Mouse (Mus musculus) hindbrain, postnatal 0 days (tissue): ENCODE results near the gene Bad. TPM values are rescaled to one million over a fixed set of nuclear protein-coding genes. Genes with fewer than 3 reads are reported as not detected.

ENCODE experiments used
- ATAC-seq: fragments of 200-750 bp; cut with Nextera tagmentation; 2 replicates; pipeline ENCODE4 v1.8.0; 2017; ENCODE audit warnings: mild to moderate bottlenecking, moderate TSS enrichment, moderate library complexity
- DNase-seq: peaks from one replicate; pipeline ENCODE4 v3.0.0-alpha.2; 2015; ENCODE audit warnings: low spot score
- H3K27ac ChIP-seq: fragments of 300-500 bp; sonication (generic); 2 replicates; pipeline ENCODE4 v1.5.1; 2014; ENCODE audit warnings: mild to moderate bottlenecking
- H3K27me3 ChIP-seq: fragments of 300-500 bp; sonication (generic); 2 replicates; pipeline ENCODE4 v1.6.1; 2014; ENCODE audit warnings: low read length, mixed read lengths; ENCODE audit not compliant: insufficient read depth
- H3K36me3 ChIP-seq: fragments of 300-500 bp; sonication (generic); 2 replicates; pipeline ENCODE4 v1.6.1; 2014; ENCODE audit warnings: low read length, mixed read lengths; ENCODE audit not compliant: insufficient read depth
- H3K4me1 ChIP-seq: fragments of 300-500 bp; sonication (generic); 2 replicates; pipeline ENCODE4 v1.6.1; 2014; ENCODE audit warnings: antibody characterized with exemption, low read length, mixed read lengths; ENCODE audit not compliant: insufficient read depth
- H3K4me2 ChIP-seq: fragments of 300-500 bp; sonication (generic); 2 replicates; pipeline ENCODE4 v1.6.1; 2014; ENCODE audit warnings: low read depth, mild to moderate bottlenecking, low read length, moderate library complexity, mixed read lengths
- H3K4me3 ChIP-seq: fragments of 300-500 bp; sonication (generic); 2 replicates; pipeline ENCODE4 v1.5.1; 2014; ENCODE audit warnings: low read length
- H3K9ac ChIP-seq: fragments of 300-500 bp; sonication (generic); replicated peaks from 2 replicates; pipeline ENCODE4 v1.6.1; 2014; ENCODE audit warnings: mild to moderate bottlenecking, low read length, moderate library complexity, mixed read lengths
- H3K9me3 ChIP-seq: fragments of 300-500 bp; sonication (generic); 2 replicates; pipeline ENCODE4 v1.6.1; 2016; ENCODE audit warnings: low read length, mixed read lengths
- CTCF ChIP-seq: IDR thresholded peaks from 2 replicates; pipeline ENCODE4 v1.5.1; 2016; ENCODE audit warnings: antibody characterized with exemption, control low read depth, low read depth
- WGBS: fragments of 180-500 bp; shearing (Covaris S2); extraction: QIAGEN DNeasy Blood & Tissue Kit; methylation state at CpG from one replicate; pipeline ENCODE4 v1.1.7; 2014; 5-methylcytosine and 5-hydroxymethylcytosine counted together
- polyA plus RNA-seq: library from polyadenylated mRNA; unstranded; fragments of >200 nt; fragmentation: Nextera tagmentation; extraction: Ambion mirVana; gene quantifications from 2 replicates; pipeline ENCODE4 v1.2.1, GENCODE M21; 2015
- total RNA-seq: library from RNA; depleted of rRNA; stranded (reverse); fragments of >200 nt; gene quantifications from 2 replicates; pipeline ENCODE4 v1.2.3, GENCODE M21; 2014

The Bad gene
- total and polyA plus RNA-seq, 2 experiments from 2014 or later: 58.2 to 86.6 TPM

DNA sequence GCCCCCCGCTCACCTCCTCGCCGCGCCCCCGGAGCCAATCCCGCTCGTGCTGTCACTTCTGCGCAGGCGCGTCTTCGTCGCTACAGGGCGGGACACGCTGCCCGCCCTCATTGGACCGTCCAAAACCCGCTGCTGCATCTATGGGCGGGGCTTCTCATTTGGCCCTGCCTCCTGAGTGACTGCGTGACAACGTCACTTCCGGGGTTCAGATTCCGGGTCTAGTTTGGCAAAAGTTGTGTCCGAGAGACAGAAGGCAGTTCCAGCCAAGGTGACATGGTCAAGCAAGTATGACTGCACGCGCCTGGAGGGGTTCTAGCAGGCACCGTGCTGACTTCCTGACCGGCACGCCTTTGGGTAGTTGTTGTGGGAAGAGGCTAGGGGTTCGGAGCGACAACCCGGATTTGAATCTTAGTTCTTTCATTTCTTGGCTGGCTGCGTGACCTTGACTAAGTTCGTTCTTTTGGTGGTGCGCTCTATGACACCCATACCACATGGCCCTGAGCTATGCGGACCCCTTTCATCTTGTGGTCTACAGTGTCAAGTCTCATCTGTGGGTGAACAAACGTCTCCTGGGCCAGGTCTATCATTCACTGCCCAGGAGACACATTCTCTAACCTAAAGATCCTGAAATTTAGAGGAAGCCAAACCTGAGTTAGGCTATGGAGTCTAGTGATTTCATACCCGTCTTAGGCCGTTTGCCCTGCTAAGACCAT is 38.9 kb downstream of the Bad start, which contains the start of gene Fkbp2:
Gene Fkbp2 (minus strand): TSS at position 121 of the 713 bp plus-strand sequence.
- H3K36me3 ChIP-seq: peaks cover 23% of the 10 kb centered on the region; the same call in 1 of the 2 replicates
- H3K27ac ChIP-seq: peak within 1 kb of the TSS; percentile 96
- WGBS: 2% methylated on average over 38 of the region's 38 CpGs
- no peaks in the 10 kb centered on the region for H3K9me3 ChIP-seq
- peak within 1 kb of the TSS; percentile 79 for H3K9ac ChIP-seq
- peak within 1 kb of the TSS; percentile 76 for H3K4me2 ChIP-seq
- H3K27me3 ChIP-seq: no peaks in the 10 kb centered on the region
- TF ChIP-seq CTCF: no peak
- H3K4me1 ChIP-seq: peaks cover 30% of the 10 kb centered on the region
- ATAC-seq (peak; percentile 86), DNase-seq (peak; percentile 100)
- peak within 1 kb of the TSS; percentile 68 for H3K4me3 ChIP-seq

DNA sequence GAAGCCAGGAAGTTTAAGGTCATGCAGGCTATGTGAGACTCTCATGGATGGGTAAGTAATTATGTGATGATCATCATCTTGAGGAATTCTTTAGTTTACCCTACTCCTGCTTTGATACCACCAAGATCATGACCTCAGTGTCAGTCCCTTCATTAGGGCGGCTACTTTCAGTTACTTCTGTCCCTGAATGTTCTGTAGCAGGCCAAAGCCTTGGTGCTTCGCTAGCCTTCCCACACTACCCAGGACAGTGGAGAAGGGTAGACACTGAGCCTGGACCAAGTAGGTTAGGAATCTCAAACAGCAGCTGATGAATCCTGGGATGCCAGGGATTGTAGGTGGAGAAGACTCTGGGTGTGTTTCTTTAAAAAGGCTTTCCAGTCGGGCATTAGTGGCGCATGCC is 39.8 kb downstream of the Bad start:
- Histone ChIP-seq H3K36me3 (peaks cover 23% of the 10 kb centered on the region; the same call in 1 of the 2 replicates), H3K27ac (peak overlapping the region; percentile 96; the same call in 1 of the 2 replicates), H3K27me3 (no peaks in the 10 kb centered on the region), H3K4me2 (peak overlapping the region; percentile 76; the same call in 1 of the 2 replicates), H3K4me1 (peaks cover 25% of the 10 kb centered on the region), H3K9ac (0 out of 2 replicates have a peak overlapping the region, but pooled peaks have one; percentile 79), H3K9me3 (no peaks in the 10 kb centered on the region), H3K4me3 (no peak overlapping the region)
- ATAC-seq (no peak), DNase-seq (no peak)
- WGBS: 92% methylated on average over 4 of the region's 4 CpGs
- TF ChIP-seq CTCF: no peak

DNA sequence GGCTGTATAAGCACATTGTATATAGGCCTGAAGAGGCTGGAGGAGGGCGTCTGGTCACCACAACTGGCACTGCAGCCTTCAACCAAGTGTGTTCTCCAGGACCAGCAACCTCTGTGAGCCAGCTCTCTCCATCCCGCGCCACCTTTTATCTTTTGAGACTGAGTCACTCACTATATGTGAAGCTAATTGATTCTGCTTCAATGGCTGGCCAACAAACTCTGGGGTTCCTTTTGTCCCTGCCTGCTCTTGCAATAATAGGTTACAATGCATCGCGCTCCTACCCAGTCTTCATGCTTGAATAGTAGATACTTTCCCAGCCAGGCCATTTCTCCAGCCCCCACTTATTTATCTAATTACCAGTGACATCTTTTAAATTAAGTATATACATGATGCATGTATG is 42.0 kb downstream of the Bad start:
- Histone ChIP-seq H3K4me3 (no peak overlapping the region), H3K36me3 (peaks cover 19% of the 10 kb centered on the region; the same call in 1 of the 2 replicates), H3K9ac (no peak overlapping the region), H3K4me2 (no peak overlapping the region), H3K27ac (no peak overlapping the region), H3K4me1 (peaks cover 14% of the 10 kb centered on the region), H3K27me3 (no peaks in the 10 kb centered on the region), H3K9me3 (no peaks in the 10 kb centered on the region)
- no peak for TF ChIP-seq CTCF
- DNase-seq (no peak), ATAC-seq (no peak)
- WGBS: 30% methylated on average over 5 of the region's 5 CpGs

DNA sequence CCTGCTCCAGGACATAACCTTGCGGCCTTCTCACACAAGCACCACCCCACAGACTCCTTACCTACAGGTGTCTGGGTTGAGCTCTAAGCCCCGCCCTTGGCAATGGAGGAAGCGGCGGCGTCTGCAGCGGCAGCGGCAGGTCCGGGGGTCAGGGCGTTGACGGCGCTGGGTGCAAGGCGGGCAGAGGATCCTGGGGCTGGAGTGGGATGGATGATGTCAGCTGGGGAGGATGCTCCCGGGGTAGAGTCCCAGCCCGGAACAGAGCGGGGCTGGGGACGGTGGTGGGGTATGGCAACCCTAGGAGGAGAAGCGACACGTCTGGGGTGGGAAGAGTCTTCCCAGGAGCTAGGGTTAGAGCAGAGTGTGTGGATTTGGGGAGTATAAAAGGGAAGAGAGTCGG is 43.6 kb downstream of the Bad start:
- DNase-seq (no peak), ATAC-seq (no peak)
- H3K4me1 ChIP-seq: peaks cover 8% of the 10 kb centered on the region
- H3K4me3 ChIP-seq: no peak overlapping the region
- H3K27ac ChIP-seq: no peak overlapping the region
- H3K9ac ChIP-seq: no peak overlapping the region
- no peak for TF ChIP-seq CTCF
- H3K9me3 ChIP-seq: no peaks in the 10 kb centered on the region
- peaks cover 19% of the 10 kb centered on the region; the same call in 1 of the 2 replicates for H3K36me3 ChIP-seq
- 87% methylated on average over 19 of the region's 19 CpGs for WGBS
- H3K27me3 ChIP-seq: no peaks in the 10 kb centered on the region
- H3K4me2 ChIP-seq: no peak overlapping the region

DNA sequence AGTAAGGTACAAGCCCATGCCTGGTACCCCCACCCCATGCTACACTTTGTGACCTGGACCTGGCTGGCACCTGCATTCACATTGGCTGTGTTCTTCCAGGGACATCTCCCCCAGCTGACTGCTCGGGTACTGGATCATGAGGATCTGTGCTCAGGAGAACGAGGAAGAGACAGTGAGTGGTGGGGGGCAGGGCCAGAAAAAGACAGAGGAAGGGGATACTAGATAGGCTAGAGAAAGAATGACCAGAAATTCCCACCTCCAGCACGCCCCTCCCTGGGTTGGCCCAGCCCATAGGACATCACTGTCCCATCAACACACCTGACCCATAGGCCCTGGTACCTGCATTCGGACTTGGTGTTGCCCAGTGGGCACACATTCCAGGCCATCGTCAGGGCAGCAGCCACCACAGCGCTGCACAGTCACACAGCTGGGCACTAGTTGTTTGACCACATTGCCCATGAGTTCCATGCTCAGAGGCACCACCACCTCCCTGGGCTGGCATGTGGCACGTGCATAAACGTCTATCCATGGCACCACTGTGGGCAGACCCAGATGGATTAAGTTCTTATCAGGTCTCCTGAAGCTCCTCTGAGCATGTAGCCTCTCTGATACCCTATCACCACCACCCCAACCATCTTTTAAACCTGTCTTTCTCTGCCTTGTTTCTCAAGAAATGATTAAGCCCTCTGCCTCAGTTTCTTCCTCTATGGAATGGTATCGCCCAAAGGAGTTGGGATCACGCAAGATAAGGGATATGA is 44.5 kb downstream of the Bad start:
- TF ChIP-seq CTCF: no peak
- 75% methylated on average over 10 of the region's 10 CpGs for WGBS
- Histone ChIP-seq H3K4me1 (peaks cover 4% of the 10 kb centered on the region), H3K9me3 (no peaks in the 10 kb centered on the region), H3K27ac (peak overlapping the region; percentile 75; the same call in 1 of the 2 replicates), H3K9ac (peak overlapping the region; percentile 78; the same call in 1 of the 2 replicates), H3K36me3 (peaks cover 19% of the 10 kb centered on the region; the same call in 1 of the 2 replicates), H3K4me2 (peak overlapping the region; percentile 79), H3K27me3 (no peaks in the 10 kb centered on the region), H3K4me3 (no peak overlapping the region)
- DNase-seq (no peak), ATAC-seq (no peak)

DNA sequence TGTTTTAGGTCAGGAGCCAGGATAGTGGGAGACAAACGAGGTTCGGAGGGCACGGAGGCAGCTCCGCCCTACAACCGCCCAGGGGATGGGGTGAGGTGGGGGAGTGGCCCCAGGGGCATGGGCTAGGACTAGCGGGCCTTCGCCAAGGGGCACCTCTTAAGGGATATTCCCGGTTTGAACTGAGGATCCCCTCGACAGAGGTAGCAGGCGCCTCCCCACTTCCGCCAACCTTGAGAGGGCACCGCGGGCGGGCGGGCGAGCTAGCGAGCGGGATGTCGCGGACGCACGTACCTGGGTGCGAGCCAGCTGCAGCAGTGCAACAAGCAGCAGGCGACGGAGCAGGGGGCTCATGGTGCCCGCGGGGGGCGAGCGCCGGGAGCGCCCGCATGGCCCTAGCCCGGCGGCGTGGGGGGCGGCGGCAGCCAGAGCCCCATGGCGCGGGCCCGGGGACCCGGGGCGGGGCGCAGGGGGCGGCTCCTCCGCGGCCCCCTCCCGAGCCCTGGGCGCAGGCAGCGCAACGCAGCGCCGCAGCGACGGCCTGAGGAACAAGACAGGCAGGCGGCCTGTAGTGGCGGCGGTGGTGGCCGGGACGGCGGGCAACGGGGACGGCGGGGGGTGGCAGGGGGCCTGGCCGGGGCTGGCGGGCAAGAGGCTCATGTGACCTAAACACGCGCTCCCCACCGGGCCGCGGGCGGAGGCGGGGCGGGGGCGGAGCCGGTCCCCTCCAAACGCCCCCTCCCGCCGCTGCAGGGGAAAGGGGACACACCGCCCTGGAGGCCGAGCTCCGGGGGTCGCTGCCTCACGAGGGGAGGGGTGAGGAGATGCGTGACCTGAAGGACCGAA is 45.6 kb downstream of the Bad start, which contains the start of gene Vegfb:
Gene Vegfb (minus strand): TSS at position 591 of the 843 bp plus-strand sequence.
- H3K9me3 ChIP-seq: no peaks in the 10 kb centered on the region
- H3K4me2 ChIP-seq: peak within 1 kb of the TSS; percentile 79
- peak within 1 kb of the TSS; percentile 58 for H3K4me3 ChIP-seq
- peak; percentile 72 for DNase-seq
- no peak for TF ChIP-seq CTCF
- no peaks in the 10 kb centered on the region for H3K27me3 ChIP-seq
- H3K4me1 ChIP-seq: no peaks in the 10 kb centered on the region
- peak within 1 kb of the TSS; percentile 75 for H3K27ac ChIP-seq
- H3K36me3 ChIP-seq: peaks cover 17% of the 10 kb centered on the region; the same call in 1 of the 2 replicates
- 3% methylated on average over 70 of the region's 85 CpGs for WGBS
- H3K9ac ChIP-seq: peak within 1 kb of the TSS; percentile 78
- peak; percentile 52 for ATAC-seq
